8 mouse cellular contexts compared by ENCODE assay signal in the genomic region with DNA sequence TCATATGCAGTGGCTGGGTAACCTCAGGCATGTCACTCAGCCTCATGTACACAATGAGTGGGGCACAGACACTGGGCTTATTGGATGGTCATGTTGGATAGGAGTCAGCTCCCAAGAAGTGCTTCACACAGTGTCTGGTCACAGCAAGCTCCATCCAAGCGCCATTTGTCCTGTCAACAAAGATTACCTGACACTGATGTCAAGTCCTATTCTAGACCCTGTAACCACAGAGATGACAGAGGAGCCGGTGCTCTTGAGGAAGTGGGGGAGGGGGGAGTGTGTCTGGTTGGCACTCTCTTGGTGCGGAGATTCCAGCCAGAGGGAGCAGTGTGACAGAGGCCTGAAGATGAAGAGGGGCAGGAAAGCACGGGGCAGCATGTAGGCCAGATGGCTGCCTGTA. TPM values are rescaled to one million over a fixed set of nuclear protein-coding genes. Genes with fewer than 3 reads are reported as not detected.
DNase-seq lines count a peak whose midpoint lies in the region; ATAC-seq lines count a peak whose summit lies in the region.

No protein-coding gene starts in this region.

- no peak overlapping the region for H3K9ac ChIP-seq in heart, embryonic 15.5 days

- 24% methylated on average over 4 of the region's 4 CpGs for WGBS in heart, embryonic 15.5 days
- WGBS in midbrain, embryonic 10.5 days, result 64% methylated on average over 4 of the region's 4 CpGs

- DNase-seq in heart, adult 11 months, result peak; percentile 97
- DNase-seq in heart, postnatal 36 days, result no peak
- no peak for DNase-seq in midbrain, embryonic 10.5 days (ENCODE audit: low spot score)
- no peak for DNase-seq in urinary bladder, postnatal 4 days (ENCODE audit: low spot score in 2 of 2)
- no peak for DNase-seq in layer of hippocampus, adult 8-10 months (ENCODE audit: low spot score in 2 of 2)

- no peak overlapping the region for H3K4me2 ChIP-seq in heart, embryonic 15.5 days

- H3K9me3 ChIP-seq in heart, embryonic 15.5 days (replicated peaks), result no peaks in the 10 kb centered on the region
- H3K9me3 ChIP-seq in midbrain, embryonic 10.5 days (replicated peaks), result no peaks in the 10 kb centered on the region

- intact Hi-C loops in heart, postnatal 36 days (cut with DNase I), result no loop called here

- H3K27me3 ChIP-seq in heart, embryonic 15.5 days, result no peaks in the 10 kb centered on the region
- H3K27me3 ChIP-seq in midbrain, embryonic 10.5 days (ENCODE audit: low read depth, poor library complexity, severe bottlenecking), result no peaks in the 10 kb centered on the region

- peak; percentile 13 for ATAC-seq in CD4-positive, CD25-positive, alpha-beta regulatory T cell, adult 4 months
- no peak for ATAC-seq in heart, embryonic 15.5 days (replicated peaks; ENCODE audit: insufficient number of reproducible peaks, insufficient read depth, low FRiP score, low read depth)
- ATAC-seq in granulocyte monocyte progenitor cell, adult 5-6 weeks (replicated peaks; ENCODE audit: poor library complexity, severe bottlenecking), result no peak

- H3K36me3 ChIP-seq in heart, embryonic 15.5 days, result peaks cover 18% of the 10 kb centered on the region
- H3K36me3 ChIP-seq in midbrain, embryonic 10.5 days, result peaks cover 21% of the 10 kb centered on the region

- peaks cover 73% of the 10 kb centered on the region for H3K4me1 ChIP-seq in heart, embryonic 15.5 days (replicated peaks)
- peaks cover 78% of the 10 kb centered on the region for H3K4me1 ChIP-seq in midbrain, embryonic 10.5 days

- peak overlapping the region; percentile 96 for H3K27ac ChIP-seq in heart, embryonic 15.5 days
- peak overlapping the region; percentile 92 for H3K27ac ChIP-seq in midbrain, embryonic 10.5 days (replicated peaks)

- H3K4me3 ChIP-seq in heart, embryonic 15.5 days, result no peak overlapping the region
- H3K4me3 ChIP-seq in midbrain, embryonic 10.5 days, result no peak overlapping the region

RNA-seq across cellular contexts. Expression of a gene that starts 21.6 kb away (rescaled TPM):
- 10 to 100 TPM; 39.8 to 43.5 TPM for total RNA-seq in heart, postnatal 36 days (2021)
- polyA plus RNA-seq in CD4-positive, CD25-positive, alpha-beta regulatory T cell, adult 4 months (2017; shearing (Covaris generic)), result 10 to 100 TPM; 19.1 to 25.2 TPM
- polyA plus RNA-seq in heart, embryonic 15.5 days (2015; fragmentation: Nextera tagmentation; extraction: Ambion mirVana), result 17.8 and 23.3 TPM in 2 replicates
- 27.3 and 27.6 TPM in 2 replicates for polyA plus RNA-seq in midbrain, embryonic 10.5 days (2016; fragmentation: Nextera tagmentation; extraction: Ambion mirVana)
- total RNA-seq in granulocyte monocyte progenitor cell, adult 5-6 weeks (2014; fragmentation: Nextera tagmentation), result 18.8 and 26.9 TPM in 2 replicates
- total RNA-seq in granulocyte monocyte progenitor cell, adult 5-6 weeks (2017), result 14.3 and 25.0 TPM in 2 replicates
- 10 to 100 TPM; 51.1 to 55.4 (median 52.6) TPM for total RNA-seq in layer of hippocampus, adult 8-10 months (2022)

RNA-seq across cellular contexts. Expression of a gene that starts 50.7 kb away (rescaled TPM):
- total RNA-seq in heart, postnatal 36 days (2021), result 10 to 100 TPM; 37.1 to 64.2 TPM
- 10 to 100 TPM; 16.6 to 32.8 TPM for polyA plus RNA-seq in CD4-positive, CD25-positive, alpha-beta regulatory T cell, adult 4 months (2017; shearing (Covaris generic))
- 22.7 and 33.4 TPM in 2 replicates for polyA plus RNA-seq in heart, embryonic 15.5 days (2015; fragmentation: Nextera tagmentation; extraction: Ambion mirVana)
- 31.8 and 31.9 TPM in 2 replicates for polyA plus RNA-seq in midbrain, embryonic 10.5 days (2016; fragmentation: Nextera tagmentation; extraction: Ambion mirVana)
- total RNA-seq in granulocyte monocyte progenitor cell, adult 5-6 weeks (2014; fragmentation: Nextera tagmentation), result 0.49 TPM in 1 of 2 replicates, not detected in the other
- 2.0 and 2.2 TPM in 2 replicates for total RNA-seq in granulocyte monocyte progenitor cell, adult 5-6 weeks (2017)
- 10 to 100 TPM; 51.3 to 71.6 (median 61.4) TPM for total RNA-seq in layer of hippocampus, adult 8-10 months (2022)

Comparison
In these comparisons a context has a peak if more than half of its experiments do, and no peak if none do; other contexts are left out.
1. RNA of a gene that starts 50.7 kb away (total RNA-seq): 51.3 to 71.6 TPM in layer of hippocampus, adult 8-10 months and 37.1 to 64.2 TPM in heart, postnatal 36 days; 0.49 to 2.2 TPM in granulocyte monocyte progenitor cell, adult 5-6 weeks; every median in the first group is over 10 times any median in the second.